Mouse (Mus musculus): ENCODE data around the gene Il34. TPM values are rescaled to one million over a fixed set of nuclear protein-coding genes. Genes with fewer than 3 reads are reported as not detected.

The Il34 gene
- 1 to 10 TPM; 5.2 TPM for total RNA-seq (2021)
- long read RNA-seq, experiment 1, partial matches to known transcripts, result 1 of 4 reads
- long read RNA-seq, experiment 1, other reads (novel, unspliced or antisense), result 2 of 4 reads
- long read RNA-seq, experiment 2, partial matches to known transcripts, result 1 of 2 reads
- long read RNA-seq, experiment 2, other reads (novel, unspliced or antisense), result 0 of 2 reads

- peak within 1 kb of the TSS; percentile 62 for H3K4me3 ChIP-seq
- DNase-seq, result no peak
- intact Hi-C loops (cut with DNase I), result loop anchor here (5.0 kb wide), 1 partner anchor 53 kb away; no protein-coding TSS in a partner anchor
- peak within 1 kb of the TSS; percentile 72 for H3K27ac ChIP-seq
- no peak for TF ChIP-seq CTCF (IDR thresholded peaks at IDR 0.05)
These were observed at the start of gene Il34 for GRCm38 (mm10) chr8:110805669-110806068. Gene Il34, minus strand, starts transcription at chr8:110805924.

GRCm38 (mm10) chr8:110851186-110851585 lies 45.5 kb upstream of the Il34 start:
- no peak overlapping the region for H3K4me3 ChIP-seq
- H3K27ac ChIP-seq, result no peak overlapping the region
- DNase-seq, result no peak
- no peak for TF ChIP-seq CTCF (IDR thresholded peaks at IDR 0.05)
- intact Hi-C loops (cut with DNase I), result no loop called here

- no peak for TF ChIP-seq CTCF (IDR thresholded peaks at IDR 0.05)
- H3K4me3 ChIP-seq, result peak overlapping the region; percentile 77
- H3K27ac ChIP-seq, result peak overlapping the region; percentile 92
- intact Hi-C loops (cut with DNase I), result loop anchor here (5.0 kb wide), 1 partner anchor 201 kb away; no protein-coding TSS in a partner anchor
- no peak for DNase-seq
These were observed 42.1 kb upstream of the Il34 start for GRCm38 (mm10) chr8:110847645-110848495.

- no peak for DNase-seq
- H3K4me3 ChIP-seq, result peak overlapping the region; percentile 77
- intact Hi-C loops (cut with DNase I), result loop anchor here (5.0 kb wide), 1 partner anchor 200 kb away; no protein-coding TSS in a partner anchor
- H3K27ac ChIP-seq, result peak overlapping the region; percentile 92
- no peak for TF ChIP-seq CTCF (IDR thresholded peaks at IDR 0.05)
These were observed 41.4 kb upstream of the Il34 start for GRCm38 (mm10) chr8:110847171-110847549.

- DNase-seq, result peak; percentile 91
- intact Hi-C loops (cut with DNase I), result loop anchor here (5.0 kb wide), 1 partner anchor 199 kb away; no protein-coding TSS in a partner anchor
These were observed 40.9 kb upstream of the Il34 start, which contains the start of the genes Cog4 and Sf3b3 for GRCm38 (mm10) chr8:110846405-110847170. Gene Cog4, plus strand, starts transcription at chr8:110846600. Gene Sf3b3, minus strand, starts transcription at chr8:110846787.

GRCm38 (mm10) chr8:110845821-110846404 lies 40.2 kb upstream of the Il34 start:
- intact Hi-C loops (cut with DNase I), result loop anchor here (5.0 kb wide), 1 partner anchor 199 kb away; no protein-coding TSS in a partner anchor
- Histone ChIP-seq H3K4me3 (peak overlapping the region; percentile 77), H3K27ac (peak overlapping the region; percentile 92)
- no peak for TF ChIP-seq CTCF (IDR thresholded peaks at IDR 0.05)
- DNase-seq, result no peak

More at GRCm38 (mm10) chr8:110846405-110847170, 40.9 kb upstream of the Il34 start, which contains the start of the genes Cog4 and Sf3b3:
- Histone ChIP-seq H3K4me3 (peak within 1 kb of the TSS; percentile 77), H3K27ac (peak within 1 kb of the TSS; percentile 92)
- TF ChIP-seq CTCF (IDR thresholded peaks at IDR 0.05), result peak; percentile 9; the same call in 1 of the 2 replicates

GRCm38 (mm10) chr8:110844941-110845340 lies 39.2 kb upstream of the Il34 start:
- DNase-seq, result no peak
- Histone ChIP-seq H3K27ac (no peak overlapping the region), H3K4me3 (peak overlapping the region; percentile 77)
- TF ChIP-seq CTCF (IDR thresholded peaks at IDR 0.05), result no peak
- intact Hi-C loops (cut with DNase I), result loop anchor here (5.0 kb wide), 1 partner anchor 198 kb away; no protein-coding TSS in a partner anchor

GRCm38 (mm10) chr8:110843207-110843606 lies 37.5 kb upstream of the Il34 start:
- no peak overlapping the region for H3K4me3 ChIP-seq
- TF ChIP-seq CTCF (IDR thresholded peaks at IDR 0.05), result no peak
- intact Hi-C loops (cut with DNase I), result no loop called here
- no peak for DNase-seq
- H3K27ac ChIP-seq, result no peak overlapping the region

- no peak overlapping the region for H3K4me3 ChIP-seq
- no peak for DNase-seq
- intact Hi-C loops (cut with DNase I), result no loop called here
- no peak overlapping the region for H3K27ac ChIP-seq
- TF ChIP-seq CTCF (IDR thresholded peaks at IDR 0.05), result peak; percentile 28; the same call in 1 of the 2 replicates
These were observed 36.4 kb upstream of the Il34 start for GRCm38 (mm10) chr8:110842012-110842574.

- no peak for DNase-seq
- H3K27ac ChIP-seq, result no peak overlapping the region
- intact Hi-C loops (cut with DNase I), result no loop called here
- H3K4me3 ChIP-seq, result no peak overlapping the region
- TF ChIP-seq CTCF (IDR thresholded peaks at IDR 0.05), result no peak
These were observed 26.2 kb upstream of the Il34 start for GRCm38 (mm10) chr8:110831956-110832355.

GRCm38 (mm10) chr8:110828511-110828910 lies 22.8 kb upstream of the Il34 start:
- TF ChIP-seq CTCF (IDR thresholded peaks at IDR 0.05), result no peak
- no peak overlapping the region for H3K4me3 ChIP-seq
- no peak for DNase-seq
- intact Hi-C loops (cut with DNase I), result no loop called here
- H3K27ac ChIP-seq, result no peak overlapping the region

Measured in gastrocnemius, adult 2 months (tissue).